Mouse (Mus musculus): ENCODE results near the gene Srgn. TPM values are rescaled to one million over a fixed set of nuclear protein-coding genes. Genes with fewer than 3 reads are reported as not detected.
A peak's percentile ranks its signal among the peaks of the same experiment; 100 is the strongest.

The Srgn gene
- 7.5 and 10.3 TPM in 2 replicates for polyA plus RNA-seq (2014; fragmentation: Nextera tagmentation; extraction: Ambion mirVana)

- 89% methylated on average over 14 of the region's 14 CpGs for WGBS
These were observed at the start of gene Srgn for GRCm38 (mm10) chr10:62527351-62527750. Gene Srgn, minus strand, starts transcription at chr10:62527451.

DNA sequence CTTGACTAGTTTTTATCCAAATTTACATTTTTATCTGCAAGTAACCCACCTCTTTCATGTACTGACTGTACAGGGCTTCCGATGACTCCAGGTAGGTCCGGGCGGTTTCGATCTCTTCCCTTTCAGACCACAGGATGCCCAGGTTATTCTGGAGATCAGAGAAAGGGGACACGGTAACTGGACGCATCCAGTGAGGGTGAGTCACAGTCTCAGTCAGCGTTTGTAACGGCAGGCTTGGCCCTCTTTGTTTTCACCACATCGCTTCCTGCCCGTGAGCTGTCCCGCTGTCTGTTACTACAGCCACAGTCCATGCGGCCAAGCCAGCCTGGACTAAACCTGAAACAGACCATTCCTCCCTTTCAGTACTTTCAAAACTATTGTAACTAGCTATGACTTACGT, 47.8 kb upstream of the Srgn start:
- no peak overlapping the region for H3K4me2 ChIP-seq (ENCODE audit: low read length)
- peaks cover 53% of the 10 kb centered on the region for H3K36me3 ChIP-seq (ENCODE audit: control insufficient read depth, insufficient read depth, low read length)
- no peaks in the 10 kb centered on the region for H3K9me3 ChIP-seq (replicated peaks; ENCODE audit: control insufficient read depth, low read length)
- H3K27ac ChIP-seq (ENCODE audit: low read depth, low read length), result no peak overlapping the region
- ATAC-seq, result no peak
- no peak overlapping the region for H3K4me3 ChIP-seq (ENCODE audit: low read depth, low read length)
- DNase-seq (ENCODE audit: low spot score), result no peak
- 92% methylated on average over 13 of the region's 13 CpGs for WGBS
- H3K4me1 ChIP-seq (ENCODE audit: control insufficient read depth, insufficient read depth, low read length), result peaks cover 8% of the 10 kb centered on the region
- H3K9ac ChIP-seq (ENCODE audit: low read length), result no peak overlapping the region
- H3K27me3 ChIP-seq (replicated peaks; ENCODE audit: control insufficient read depth, insufficient read depth, low read length), result no peaks in the 10 kb centered on the region

More at GRCm38 (mm10) chr10:62527351-62527750, at the start of gene Srgn:
- Histone ChIP-seq H3K9ac (ENCODE audit: low read length) (no peak within 1 kb of the TSS), H3K4me1 (ENCODE audit: control insufficient read depth, insufficient read depth, low read length) (no peaks in the 10 kb centered on the region), H3K27ac (ENCODE audit: low read depth, low read length) (no peak within 1 kb of the TSS), H3K4me3 (ENCODE audit: low read depth, low read length) (no peak within 1 kb of the TSS), H3K9me3 (replicated peaks; ENCODE audit: control insufficient read depth, low read length) (no peaks in the 10 kb centered on the region), H3K27me3 (replicated peaks; ENCODE audit: control insufficient read depth, insufficient read depth, low read length) (no peaks in the 10 kb centered on the region), H3K4me2 (ENCODE audit: low read length) (no peak within 1 kb of the TSS), H3K36me3 (ENCODE audit: control insufficient read depth, insufficient read depth, low read length) (no peaks in the 10 kb centered on the region)
- DNase-seq (ENCODE audit: low spot score) (no peak), ATAC-seq (no peak)

DNA sequence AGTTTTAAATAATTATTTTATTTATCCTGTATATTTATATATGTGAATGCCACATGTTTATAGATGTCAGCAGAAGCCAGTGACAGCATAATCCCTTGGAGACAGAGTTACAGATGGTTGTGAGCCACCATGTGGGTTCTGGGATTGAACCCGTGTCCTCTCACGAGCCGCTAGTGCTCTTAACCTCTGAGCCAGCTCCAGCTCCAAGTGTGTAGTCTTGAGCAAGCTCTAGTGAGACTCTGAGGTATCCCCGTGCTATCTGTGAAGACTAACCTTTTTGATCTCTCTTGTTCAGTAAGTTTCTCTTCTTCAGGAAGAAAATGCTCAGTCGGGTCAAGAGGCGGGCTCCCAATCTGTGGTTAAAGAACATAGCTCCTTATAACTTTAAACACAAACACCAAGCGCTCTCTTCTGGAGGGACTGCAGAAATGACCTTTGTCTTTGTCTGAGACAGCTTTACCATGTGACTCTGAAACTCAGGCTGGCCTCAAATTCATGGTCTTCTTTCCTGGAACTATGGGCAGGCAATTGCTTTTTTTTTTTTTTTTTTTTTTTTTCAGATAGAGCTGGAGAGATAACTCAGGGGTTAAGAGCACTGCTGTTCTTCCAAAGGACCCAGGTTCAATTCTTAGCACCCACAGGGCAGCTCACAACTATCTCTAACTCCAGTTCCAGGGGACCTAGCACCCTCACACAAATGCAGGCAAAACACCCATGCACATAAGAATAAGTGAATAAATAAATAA, 43.0 kb upstream of the Srgn start:
- Histone ChIP-seq H3K27ac (ENCODE audit: low read depth, low read length) (no peak overlapping the region), H3K4me3 (ENCODE audit: low read depth, low read length) (no peak overlapping the region), H3K9ac (ENCODE audit: low read length) (no peak overlapping the region), H3K4me2 (ENCODE audit: low read length) (no peak overlapping the region), H3K4me1 (ENCODE audit: control insufficient read depth, insufficient read depth, low read length) (no peaks in the 10 kb centered on the region), H3K36me3 (ENCODE audit: control insufficient read depth, insufficient read depth, low read length) (peaks cover 86% of the 10 kb centered on the region), H3K27me3 (replicated peaks; ENCODE audit: control insufficient read depth, insufficient read depth, low read length) (no peaks in the 10 kb centered on the region), H3K9me3 (replicated peaks; ENCODE audit: control insufficient read depth, low read length) (no peaks in the 10 kb centered on the region)
- WGBS, result 95% methylated on average over 7 of the region's 7 CpGs
- DNase-seq (ENCODE audit: low spot score) (no peak), ATAC-seq (no peak)

DNA sequence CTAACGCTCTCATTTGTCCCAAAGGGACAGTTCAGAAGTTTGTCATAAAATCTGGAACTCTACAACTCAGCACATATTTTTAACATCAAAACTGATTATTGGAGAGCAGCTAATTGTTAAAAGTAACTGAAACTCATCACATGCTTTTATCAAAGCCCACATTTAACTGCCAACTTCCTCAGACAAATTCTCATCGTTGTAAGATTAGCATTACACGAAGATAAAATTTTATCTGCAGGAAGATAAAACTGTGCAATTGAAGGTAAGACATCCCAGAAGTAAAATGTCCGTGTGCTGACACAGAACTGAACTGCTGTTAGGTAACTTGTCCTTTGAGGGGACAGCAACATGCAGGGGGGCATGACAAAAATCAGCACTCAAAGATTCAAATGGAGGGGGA, 41.6 kb upstream of the Srgn start:
- Histone ChIP-seq H3K4me2 (ENCODE audit: low read length) (no peak overlapping the region), H3K27me3 (replicated peaks; ENCODE audit: control insufficient read depth, insufficient read depth, low read length) (no peaks in the 10 kb centered on the region), H3K36me3 (ENCODE audit: control insufficient read depth, insufficient read depth, low read length) (peaks cover 87% of the 10 kb centered on the region), H3K27ac (ENCODE audit: low read depth, low read length) (no peak overlapping the region), H3K4me1 (ENCODE audit: control insufficient read depth, insufficient read depth, low read length) (no peaks in the 10 kb centered on the region), H3K9ac (ENCODE audit: low read length) (no peak overlapping the region), H3K4me3 (ENCODE audit: low read depth, low read length) (no peak overlapping the region), H3K9me3 (replicated peaks; ENCODE audit: control insufficient read depth, low read length) (no peaks in the 10 kb centered on the region)
- ATAC-seq (no peak), DNase-seq (ENCODE audit: low spot score) (no peak)
- WGBS, result 96% methylated on average over 4 of the region's 4 CpGs

- Histone ChIP-seq H3K4me3 (ENCODE audit: low read depth, low read length) (no peak overlapping the region), H3K9me3 (replicated peaks; ENCODE audit: control insufficient read depth, low read length) (no peaks in the 10 kb centered on the region), H3K27me3 (replicated peaks; ENCODE audit: control insufficient read depth, insufficient read depth, low read length) (no peaks in the 10 kb centered on the region), H3K4me1 (ENCODE audit: control insufficient read depth, insufficient read depth, low read length) (no peaks in the 10 kb centered on the region), H3K36me3 (ENCODE audit: control insufficient read depth, insufficient read depth, low read length) (peaks cover 54% of the 10 kb centered on the region), H3K9ac (ENCODE audit: low read length) (no peak overlapping the region), H3K27ac (ENCODE audit: low read depth, low read length) (no peak overlapping the region), H3K4me2 (ENCODE audit: low read length) (no peak overlapping the region)
- ATAC-seq (no peak), DNase-seq (ENCODE audit: low spot score) (peak; percentile 13)
- WGBS, result 94% methylated on average over 1 of the region's 1 CpGs
These were observed 30.5 kb upstream of the Srgn start for GRCm38 (mm10) chr10:62557736-62558135.

DNA sequence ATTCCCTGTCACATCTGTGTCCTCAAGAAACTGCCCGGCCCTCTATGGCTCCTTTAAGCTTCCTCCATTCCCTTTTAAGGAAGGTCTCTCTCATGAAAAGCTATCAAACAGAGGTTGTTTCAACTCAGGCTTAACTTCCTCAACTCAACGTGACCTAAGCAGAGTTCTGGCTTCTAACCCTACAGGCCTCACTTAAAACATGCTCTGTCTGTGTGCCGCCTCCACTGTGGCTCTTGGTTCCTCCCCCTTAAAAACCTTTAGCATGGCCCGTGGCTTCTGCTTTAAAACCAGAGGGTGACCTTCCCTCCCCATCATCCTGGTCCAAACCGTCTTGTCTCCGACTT, 29.3 kb upstream of the Srgn start:
- peaks cover 42% of the 10 kb centered on the region for H3K36me3 ChIP-seq (ENCODE audit: control insufficient read depth, insufficient read depth, low read length)
- H3K27me3 ChIP-seq (replicated peaks; ENCODE audit: control insufficient read depth, insufficient read depth, low read length), result no peaks in the 10 kb centered on the region
- 90% methylated on average over 6 of the region's 6 CpGs for WGBS
- no peak overlapping the region for H3K27ac ChIP-seq (ENCODE audit: low read depth, low read length)
- ATAC-seq (no peak), DNase-seq (ENCODE audit: low spot score) (no peak)
- no peaks in the 10 kb centered on the region for H3K9me3 ChIP-seq (replicated peaks; ENCODE audit: control insufficient read depth, low read length)
- no peak overlapping the region for H3K4me3 ChIP-seq (ENCODE audit: low read depth, low read length)
- no peaks in the 10 kb centered on the region for H3K4me1 ChIP-seq (ENCODE audit: control insufficient read depth, insufficient read depth, low read length)
- H3K4me2 ChIP-seq (ENCODE audit: low read length), result no peak overlapping the region
- no peak overlapping the region for H3K9ac ChIP-seq (ENCODE audit: low read length)

DNA sequence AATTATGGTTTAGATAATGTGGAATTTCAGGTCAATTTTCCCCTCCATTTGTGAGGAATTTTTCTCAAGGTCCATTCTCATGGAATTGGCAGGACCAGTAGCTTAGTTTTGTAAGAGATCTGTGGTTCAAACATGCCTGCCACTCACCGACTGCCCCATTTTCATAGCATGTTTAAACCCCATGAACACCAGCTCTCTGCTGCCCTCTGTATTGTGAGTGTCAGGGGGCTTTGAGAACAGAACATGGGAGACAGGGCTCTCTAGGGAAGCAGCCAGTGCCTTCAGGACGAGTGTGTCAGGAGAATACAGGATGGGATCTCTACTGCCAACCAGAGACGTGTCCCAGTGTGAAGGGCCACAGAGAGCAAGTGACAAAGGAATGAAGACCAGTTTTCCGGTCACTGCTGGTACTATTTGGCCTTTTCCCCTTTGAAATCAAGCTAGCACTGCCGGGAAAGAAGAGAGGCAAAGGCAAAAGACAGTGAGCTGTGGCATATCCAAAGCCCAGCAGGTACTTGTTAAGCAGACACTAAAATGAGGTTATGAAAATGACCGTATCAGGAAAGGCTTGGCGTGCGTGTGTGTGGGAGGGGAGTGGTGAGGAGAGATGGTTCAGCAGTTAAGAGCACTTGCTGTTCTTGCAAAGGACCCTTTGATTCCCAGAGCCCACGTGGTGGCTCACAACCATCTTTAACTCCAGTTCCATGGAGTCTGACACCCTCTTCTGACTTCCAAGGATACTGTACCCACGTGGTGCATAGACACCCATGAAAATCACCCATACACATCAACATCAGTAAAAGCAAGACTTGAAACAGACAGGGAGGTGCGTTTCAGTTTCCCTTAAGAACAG, 28.7 kb upstream of the Srgn start:
- DNase-seq (ENCODE audit: low spot score) (no peak), ATAC-seq (no peak)
- Histone ChIP-seq H3K36me3 (ENCODE audit: control insufficient read depth, insufficient read depth, low read length) (peaks cover 37% of the 10 kb centered on the region), H3K9ac (ENCODE audit: low read length) (no peak overlapping the region), H3K27ac (ENCODE audit: low read depth, low read length) (no peak overlapping the region), H3K4me3 (ENCODE audit: low read depth, low read length) (no peak overlapping the region), H3K27me3 (replicated peaks; ENCODE audit: control insufficient read depth, insufficient read depth, low read length) (no peaks in the 10 kb centered on the region), H3K4me1 (ENCODE audit: control insufficient read depth, insufficient read depth, low read length) (no peaks in the 10 kb centered on the region), H3K9me3 (replicated peaks; ENCODE audit: control insufficient read depth, low read length) (no peaks in the 10 kb centered on the region), H3K4me2 (ENCODE audit: low read length) (no peak overlapping the region)
- 78% methylated on average over 11 of the region's 11 CpGs for WGBS

GRCm38 (mm10) chr10:62553611-62554091, 26.4 kb upstream of the Srgn start:
- no peak for DNase-seq (ENCODE audit: low spot score)
- no peak for ATAC-seq
- Histone ChIP-seq H3K36me3 (ENCODE audit: control insufficient read depth, insufficient read depth, low read length) (peaks cover 16% of the 10 kb centered on the region), H3K9ac (ENCODE audit: low read length) (no peak overlapping the region), H3K9me3 (replicated peaks; ENCODE audit: control insufficient read depth, low read length) (no peaks in the 10 kb centered on the region), H3K27ac (ENCODE audit: low read depth, low read length) (no peak overlapping the region), H3K4me1 (ENCODE audit: control insufficient read depth, insufficient read depth, low read length) (no peaks in the 10 kb centered on the region), H3K4me2 (ENCODE audit: low read length) (no peak overlapping the region), H3K4me3 (ENCODE audit: low read depth, low read length) (no peak overlapping the region), H3K27me3 (replicated peaks; ENCODE audit: control insufficient read depth, insufficient read depth, low read length) (no peaks in the 10 kb centered on the region)
- 88% methylated on average over 12 of the region's 12 CpGs for WGBS
